Comparison of ENCODE assay signal across 19 mouse cellular contexts in the genomic region with DNA sequence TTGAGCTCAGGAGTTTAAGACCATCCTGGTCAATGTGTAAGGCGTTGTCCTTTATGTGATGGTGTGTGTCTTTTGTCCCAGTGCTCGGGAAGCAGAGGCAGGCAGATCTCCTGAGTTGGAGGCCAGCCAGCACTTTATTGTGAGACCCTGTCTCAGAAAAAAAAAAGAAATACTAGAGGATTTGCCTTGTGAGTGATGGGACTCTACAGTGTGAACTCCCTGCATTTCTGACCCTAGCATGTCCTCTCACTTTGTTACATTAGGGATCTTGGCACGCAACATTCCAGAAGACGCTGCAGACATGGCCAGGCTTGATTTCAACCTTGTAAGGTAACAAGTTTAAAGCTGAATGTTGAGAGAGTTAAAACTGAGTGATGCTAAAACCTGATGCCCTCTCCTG. TPM values are rescaled to one million over a fixed set of nuclear protein-coding genes. Genes with fewer than 3 reads are reported as not detected.
DNase-seq lines count a peak whose midpoint lies in the region; ATAC-seq lines count a peak whose summit lies in the region.
"Had no signal": no experiment of that assay in that cellular context is flagged by ENCODE, and none has a peak within 500 bp of the region (broad histone marks: within the 10 kb centered on the region; RNA-seq: fewer than 3 reads in every experiment).

No protein-coding gene starts in this region.

- WGBS in midbrain, embryonic 11.5 days, result 97% methylated on average over 4 of the region's 4 CpGs
- WGBS in midbrain, embryonic 13.5 days, result 97% methylated on average over 4 of the region's 4 CpGs

- DNase-seq in heart, adult 11 months, result peak; percentile 56
- no peak for DNase-seq in heart, postnatal 14 days
- DNase-seq in midbrain, embryonic 11.5 days (ENCODE audit: low spot score, missing footprints), result peak; percentile 69
- DNase-seq: adrenal gland, adult 2 months; adrenal gland, adult 8-10 months; adrenal gland, postnatal 10 days; adrenal gland, postnatal 14 days; adrenal gland, postnatal 25 days; adrenal gland, postnatal 36 days; B cell, adult 2 months; cerebellum, adult 11 months; cerebellum, adult 11-12 months; cerebellum, adult 18-20 months had no signal

- H3K9ac ChIP-seq in midbrain, embryonic 11.5 days (ENCODE audit: low read length), result no peak overlapping the region
- no peak overlapping the region for H3K9ac ChIP-seq in midbrain, embryonic 13.5 days (replicated peaks)

- no peaks in the 10 kb centered on the region; the same call in 1 of the 2 replicates for H3K4me1 ChIP-seq in midbrain, embryonic 11.5 days (ENCODE audit: control insufficient read depth, insufficient read depth, low read length)
- H3K4me1 ChIP-seq in midbrain, embryonic 13.5 days (replicated peaks), result peaks cover 12% of the 10 kb centered on the region

- intact Hi-C loops in heart, postnatal 14 days (cut with DNase I), result no loop called here

- no peaks in the 10 kb centered on the region for H3K27me3 ChIP-seq in midbrain, embryonic 11.5 days (ENCODE audit: control insufficient read depth, insufficient read depth, low read length)
- no peaks in the 10 kb centered on the region for H3K27me3 ChIP-seq in midbrain, embryonic 13.5 days
- H3K27me3 ChIP-seq: CH12.LX had no signal

- H3K27ac ChIP-seq in midbrain, embryonic 11.5 days (ENCODE audit: low read depth, low read length), result no peak overlapping the region
- no peak overlapping the region for H3K27ac ChIP-seq in midbrain, embryonic 13.5 days

- H3K9me3 ChIP-seq in midbrain, embryonic 11.5 days (ENCODE audit: control insufficient read depth, low read length), result no peaks in the 10 kb centered on the region
- no peaks in the 10 kb centered on the region; the same call in 1 of the 2 replicates for H3K9me3 ChIP-seq in midbrain, embryonic 13.5 days
- H3K9me3 ChIP-seq: G1E had no signal

- H3K36me3 ChIP-seq in midbrain, embryonic 11.5 days (ENCODE audit: control insufficient read depth, insufficient read depth, low read length), result peaks cover 9% of the 10 kb centered on the region; the same call in 1 of the 2 replicates
- peaks cover 48% of the 10 kb centered on the region for H3K36me3 ChIP-seq in midbrain, embryonic 13.5 days

- no peak for ATAC-seq in midbrain, embryonic 11.5 days (ENCODE audit: low FRiP score)
- ATAC-seq in midbrain, embryonic 13.5 days, result no peak
- ATAC-seq: activated CD4-positive, CD25-positive, alpha-beta regulatory T cell, adult 4 months; CD4-positive, CD25-positive, alpha-beta regulatory T cell, adult 4 months; Patski had no signal

- no peak overlapping the region for H3K4me3 ChIP-seq in midbrain, embryonic 11.5 days (ENCODE audit: low read depth, low read length)
- no peak overlapping the region for H3K4me3 ChIP-seq in midbrain, embryonic 13.5 days (replicated peaks)

- no peak overlapping the region for H3K4me2 ChIP-seq in midbrain, embryonic 11.5 days
- no peak overlapping the region for H3K4me2 ChIP-seq in midbrain, embryonic 13.5 days (replicated peaks)

RNA-seq across cellular contexts. Expression of gene Atic, which starts 3.7 kb away (rescaled TPM):
- 10 to 100 TPM; 18.2 to 21.6 TPM for total RNA-seq in heart, postnatal 14 days (2021)
- polyA plus RNA-seq in midbrain, embryonic 11.5 days (2014; fragmentation: Nextera tagmentation; extraction: Ambion mirVana), result 38.8 and 42.9 TPM in 2 replicates
- polyA plus RNA-seq in midbrain, embryonic 13.5 days (2015; fragmentation: Nextera tagmentation; extraction: Ambion mirVana), result 27.5 and 28.0 TPM in 2 replicates

Comparison
In these comparisons a context has a peak if more than half of its experiments do, and no peak if none do; other contexts are left out.
1. DNase-seq: peak in heart, adult 11 months (single experiment) and midbrain, embryonic 11.5 days (single experiment); none in heart, postnatal 14 days (0 of 2).